Mouse (Mus musculus): ENCODE results near the gene Mpv17l2. TPM values are rescaled to one million over a fixed set of nuclear protein-coding genes. Genes with fewer than 3 reads are reported as not detected.

Mpv17l2 gene
- polyA plus RNA-seq, 1 experiment from 2014 or later, result 37.1 TPM

- no peaks in the 10 kb centered on the region for H3K36me3 ChIP-seq (ENCODE audit: control insufficient read depth, insufficient read depth, low read length)
- H3K4me3 ChIP-seq (ENCODE audit: low read length), result no peak overlapping the region
- no peak overlapping the region for H3K27ac ChIP-seq (ENCODE audit: low read length)
- no peaks in the 10 kb centered on the region; the same call in 1 of the 2 replicates for H3K4me1 ChIP-seq (replicated peaks; ENCODE audit: control insufficient read depth, insufficient read depth, low read length)
- no peaks in the 10 kb centered on the region for H3K9me3 ChIP-seq (ENCODE audit: control insufficient read depth, low read length)
- H3K27me3 ChIP-seq (ENCODE audit: control insufficient read depth, insufficient read depth, low read depth, low read length), result peaks cover 7% of the 10 kb centered on the region; the same call in 1 of the 2 replicates
- no peak overlapping the region for H3K4me2 ChIP-seq (ENCODE audit: low read depth, low read length)
- 78% methylated on average over 8 of the region's 8 CpGs for WGBS
- ATAC-seq (ENCODE audit: low read depth), result no peak
- H3K9ac ChIP-seq (ENCODE audit: low read length), result no peak overlapping the region
Measured at GRCm38 (mm10) chr8:70721601-70722000, 39.1 kb downstream of the Mpv17l2 start.

GRCm38 (mm10) chr8:70720739-70721138 lies 40.0 kb downstream of the Mpv17l2 start:
- Histone ChIP-seq H3K27me3 (ENCODE audit: control insufficient read depth, insufficient read depth, low read depth, low read length) (peaks cover 3% of the 10 kb centered on the region; the same call in 1 of the 2 replicates), H3K9me3 (ENCODE audit: control insufficient read depth, low read length) (no peaks in the 10 kb centered on the region), H3K9ac (ENCODE audit: low read length) (no peak overlapping the region), H3K36me3 (ENCODE audit: control insufficient read depth, insufficient read depth, low read length) (no peaks in the 10 kb centered on the region), H3K4me3 (ENCODE audit: low read length) (no peak overlapping the region), H3K27ac (ENCODE audit: low read length) (no peak overlapping the region), H3K4me2 (ENCODE audit: low read depth, low read length) (no peak overlapping the region), H3K4me1 (replicated peaks; ENCODE audit: control insufficient read depth, insufficient read depth, low read length) (no peaks in the 10 kb centered on the region; the same call in 1 of the 2 replicates)
- ATAC-seq (ENCODE audit: low read depth), result 0 out of 2 replicates have a peak, but pooled peaks have one; percentile 24
- WGBS, result 4% methylated on average over 3 of the region's 3 CpGs

DNA sequence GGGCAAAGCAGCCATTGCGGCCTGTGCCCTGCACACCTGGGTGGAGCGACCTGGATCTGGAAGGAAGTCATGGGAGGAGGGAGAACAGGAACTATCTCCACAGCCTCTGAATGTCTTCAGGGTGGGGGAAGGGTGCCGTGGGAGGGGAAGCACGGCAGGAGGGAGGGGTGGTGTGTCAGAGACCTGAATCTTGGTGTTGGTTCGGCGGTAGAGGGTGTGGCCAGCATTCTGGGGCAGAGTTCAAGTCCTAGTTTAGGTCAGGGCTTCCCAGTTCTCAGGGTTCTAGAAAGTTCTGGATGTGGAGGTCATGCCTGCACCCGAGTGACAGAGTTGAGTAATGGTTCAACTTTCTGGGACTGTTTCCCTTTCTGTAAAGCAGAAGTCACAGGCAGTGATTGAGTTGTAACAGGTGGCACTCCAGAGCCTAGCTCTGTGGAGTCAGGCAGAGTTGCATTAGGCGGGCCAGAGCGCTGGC lies 40.9 kb downstream of the Mpv17l2 start:
- ATAC-seq (ENCODE audit: low read depth), result no peak
- H3K27me3 ChIP-seq (ENCODE audit: control insufficient read depth, insufficient read depth, low read depth, low read length), result peaks cover 3% of the 10 kb centered on the region; the same call in 1 of the 2 replicates
- H3K4me3 ChIP-seq (ENCODE audit: low read length), result no peak overlapping the region
- H3K9ac ChIP-seq (ENCODE audit: low read length), result no peak overlapping the region
- 46% methylated on average over 9 of the region's 9 CpGs for WGBS
- no peak overlapping the region for H3K4me2 ChIP-seq (ENCODE audit: low read depth, low read length)
- H3K9me3 ChIP-seq (ENCODE audit: control insufficient read depth, low read length), result no peaks in the 10 kb centered on the region
- no peaks in the 10 kb centered on the region; the same call in 1 of the 2 replicates for H3K4me1 ChIP-seq (replicated peaks; ENCODE audit: control insufficient read depth, insufficient read depth, low read length)
- H3K27ac ChIP-seq (ENCODE audit: low read length), result no peak overlapping the region
- no peaks in the 10 kb centered on the region for H3K36me3 ChIP-seq (ENCODE audit: control insufficient read depth, insufficient read depth, low read length)

- no peaks in the 10 kb centered on the region for H3K4me1 ChIP-seq (replicated peaks; ENCODE audit: control insufficient read depth, insufficient read depth, low read length)
- H3K36me3 ChIP-seq (ENCODE audit: control insufficient read depth, insufficient read depth, low read length), result no peaks in the 10 kb centered on the region
- peaks cover 3% of the 10 kb centered on the region; the same call in 1 of the 2 replicates for H3K27me3 ChIP-seq (ENCODE audit: control insufficient read depth, insufficient read depth, low read depth, low read length)
- no peak within 1 kb of the TSS for H3K9ac ChIP-seq (ENCODE audit: low read length)
- H3K4me3 ChIP-seq (ENCODE audit: low read length), result no peak within 1 kb of the TSS
- 2% methylated on average over 18 of the region's 19 CpGs for WGBS
- H3K9me3 ChIP-seq (ENCODE audit: control insufficient read depth, low read length), result no peaks in the 10 kb centered on the region
- no peak within 1 kb of the TSS for H3K4me2 ChIP-seq (ENCODE audit: low read depth, low read length)
- no peak within 1 kb of the TSS for H3K27ac ChIP-seq (ENCODE audit: low read length)
- peak; percentile 37; the same call in 1 of the 2 replicates for ATAC-seq (ENCODE audit: low read depth)
Measured at GRCm38 (mm10) chr8:70718297-70718696, 42.4 kb downstream of the Mpv17l2 start, which contains the start of gene Gm3336. Gene Gm3336, plus strand, starts transcription at chr8:70718543.

DNA sequence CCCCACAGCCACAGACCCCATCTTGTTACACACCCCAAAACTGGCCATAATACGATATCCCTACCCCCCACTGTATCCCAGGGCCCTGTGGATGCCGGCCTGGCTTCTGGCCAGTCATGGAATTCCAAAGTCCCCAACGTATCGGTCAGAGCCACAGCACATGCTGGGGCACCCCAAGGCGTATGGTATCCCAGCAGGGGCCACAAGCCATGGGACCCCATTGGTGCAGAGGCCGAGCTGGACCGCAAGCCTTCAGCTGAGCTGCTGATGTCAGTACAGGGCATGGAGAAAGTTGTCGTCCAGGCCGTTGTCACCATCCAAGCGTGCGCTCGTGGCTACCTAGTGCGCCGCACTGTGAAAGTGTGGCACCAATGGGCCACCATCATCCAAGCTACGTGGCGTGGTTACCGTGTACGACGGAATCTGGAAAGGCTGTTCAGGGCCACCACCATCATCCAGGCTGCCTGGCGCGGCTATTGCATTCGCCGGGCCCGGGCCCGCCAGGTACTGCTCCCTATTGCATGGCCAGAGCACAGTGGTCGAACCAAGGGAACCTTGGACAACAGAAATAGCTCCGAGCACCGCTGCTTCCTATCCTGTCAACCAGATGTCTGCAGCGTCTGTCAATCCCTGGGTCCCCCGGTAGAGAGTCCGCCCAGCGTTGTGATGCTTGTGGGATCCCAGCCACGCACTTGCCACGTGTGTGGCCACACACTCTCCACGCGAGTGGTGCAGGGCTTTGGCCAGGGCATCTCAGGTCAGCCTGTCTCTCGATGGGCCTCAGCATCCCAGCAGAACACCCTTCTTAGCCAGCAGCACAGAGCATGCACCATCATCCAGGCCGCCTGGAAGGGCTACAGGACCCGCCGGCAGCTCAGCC lies 44.0 kb downstream of the Mpv17l2 start:
- no peaks in the 10 kb centered on the region for H3K4me1 ChIP-seq (replicated peaks; ENCODE audit: control insufficient read depth, insufficient read depth, low read length)
- H3K27ac ChIP-seq (ENCODE audit: low read length), result no peak overlapping the region
- H3K27me3 ChIP-seq (ENCODE audit: control insufficient read depth, insufficient read depth, low read depth, low read length), result peaks cover 3% of the 10 kb centered on the region; the same call in 1 of the 2 replicates
- no peak overlapping the region for H3K4me3 ChIP-seq (ENCODE audit: low read length)
- 77% methylated on average over 40 of the region's 40 CpGs for WGBS
- H3K36me3 ChIP-seq (ENCODE audit: control insufficient read depth, insufficient read depth, low read length), result no peaks in the 10 kb centered on the region
- no peak overlapping the region for H3K4me2 ChIP-seq (ENCODE audit: low read depth, low read length)
- H3K9me3 ChIP-seq (ENCODE audit: control insufficient read depth, low read length), result no peaks in the 10 kb centered on the region
- ATAC-seq (ENCODE audit: low read depth), result no peak
- H3K9ac ChIP-seq (ENCODE audit: low read length), result no peak overlapping the region

- Histone ChIP-seq H3K4me2 (ENCODE audit: low read depth, low read length) (no peak overlapping the region), H3K4me1 (replicated peaks; ENCODE audit: control insufficient read depth, insufficient read depth, low read length) (no peaks in the 10 kb centered on the region), H3K9ac (ENCODE audit: low read length) (no peak overlapping the region), H3K4me3 (ENCODE audit: low read length) (no peak overlapping the region), H3K36me3 (ENCODE audit: control insufficient read depth, insufficient read depth, low read length) (no peaks in the 10 kb centered on the region), H3K9me3 (ENCODE audit: control insufficient read depth, low read length) (no peaks in the 10 kb centered on the region), H3K27ac (ENCODE audit: low read length) (no peak overlapping the region), H3K27me3 (ENCODE audit: control insufficient read depth, insufficient read depth, low read depth, low read length) (peaks cover 3% of the 10 kb centered on the region; the same call in 1 of the 2 replicates)
- WGBS, result 56% methylated on average over 2 of the region's 2 CpGs
- no peak for ATAC-seq (ENCODE audit: low read depth)
Measured at GRCm38 (mm10) chr8:70715086-70715485, 45.7 kb downstream of the Mpv17l2 start.

- ATAC-seq (ENCODE audit: low read depth), result no peak
- no peak overlapping the region for H3K27ac ChIP-seq (ENCODE audit: low read length)
- no peak overlapping the region for H3K4me3 ChIP-seq (ENCODE audit: low read length)
- H3K9me3 ChIP-seq (ENCODE audit: control insufficient read depth, low read length), result no peaks in the 10 kb centered on the region
- 75% methylated on average over 7 of the region's 7 CpGs for WGBS
- H3K9ac ChIP-seq (ENCODE audit: low read length), result no peak overlapping the region
- H3K36me3 ChIP-seq (ENCODE audit: control insufficient read depth, insufficient read depth, low read length), result no peaks in the 10 kb centered on the region
- no peak overlapping the region for H3K4me2 ChIP-seq (ENCODE audit: low read depth, low read length)
- no peaks in the 10 kb centered on the region for H3K27me3 ChIP-seq (ENCODE audit: control insufficient read depth, insufficient read depth, low read depth, low read length)
- no peaks in the 10 kb centered on the region for H3K4me1 ChIP-seq (replicated peaks; ENCODE audit: control insufficient read depth, insufficient read depth, low read length)
Measured at GRCm38 (mm10) chr8:70713991-70714390, 46.8 kb downstream of the Mpv17l2 start.

DNA sequence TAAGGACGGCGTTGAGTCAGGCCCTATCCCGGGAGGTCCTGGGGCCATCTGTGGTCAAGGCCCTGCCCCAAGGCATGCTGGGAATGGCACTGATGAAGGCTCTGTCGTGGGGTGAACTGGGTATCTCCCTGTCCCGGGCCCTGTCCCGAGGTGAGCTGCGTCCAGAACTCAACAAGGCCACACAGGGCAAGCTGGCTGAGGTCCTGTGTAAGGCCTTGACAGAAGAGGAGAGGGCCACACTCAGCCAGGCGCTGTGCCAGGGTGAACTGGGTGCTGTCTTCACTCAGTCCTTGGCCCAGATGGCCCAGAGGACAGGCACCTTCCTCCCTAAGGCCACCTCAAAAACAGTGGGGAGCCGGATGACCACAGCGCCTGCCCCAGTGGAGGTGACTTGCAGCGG lies 49.7 kb downstream of the Mpv17l2 start:
- Histone ChIP-seq H3K27me3 (ENCODE audit: control insufficient read depth, insufficient read depth, low read depth, low read length) (no peaks in the 10 kb centered on the region), H3K36me3 (ENCODE audit: control insufficient read depth, insufficient read depth, low read length) (no peaks in the 10 kb centered on the region), H3K4me1 (replicated peaks; ENCODE audit: control insufficient read depth, insufficient read depth, low read length) (no peaks in the 10 kb centered on the region), H3K27ac (ENCODE audit: low read length) (no peak overlapping the region), H3K4me2 (ENCODE audit: low read depth, low read length) (no peak overlapping the region), H3K9me3 (ENCODE audit: control insufficient read depth, low read length) (no peaks in the 10 kb centered on the region), H3K4me3 (ENCODE audit: low read length) (no peak overlapping the region), H3K9ac (ENCODE audit: low read length) (no peak overlapping the region)
- WGBS, result 81% methylated on average over 11 of the region's 11 CpGs
- no peak for ATAC-seq (ENCODE audit: low read depth)

DNA sequence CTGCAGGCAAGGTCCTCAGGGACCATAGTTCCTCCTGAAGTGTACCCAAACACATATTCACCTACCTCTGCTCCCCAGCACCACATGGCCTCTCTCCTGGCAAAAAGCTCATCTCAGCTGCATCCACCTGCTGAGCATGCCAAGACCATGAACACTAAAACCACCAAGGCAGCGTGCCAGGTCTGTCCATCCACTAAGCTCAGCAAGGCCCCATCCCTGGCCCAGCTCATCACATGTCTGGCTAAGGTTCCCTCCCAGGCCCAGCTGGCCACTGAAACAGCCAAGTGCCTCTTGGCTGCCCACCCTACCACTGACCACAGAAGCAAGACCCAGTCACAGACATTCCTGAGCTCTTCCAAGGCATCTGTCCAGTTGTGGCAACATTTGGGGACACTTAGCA lies 50.5 kb downstream of the Mpv17l2 start:
- Histone ChIP-seq H3K4me3 (ENCODE audit: low read length) (no peak overlapping the region), H3K9ac (ENCODE audit: low read length) (no peak overlapping the region), H3K36me3 (ENCODE audit: control insufficient read depth, insufficient read depth, low read length) (no peaks in the 10 kb centered on the region), H3K4me1 (replicated peaks; ENCODE audit: control insufficient read depth, insufficient read depth, low read length) (no peaks in the 10 kb centered on the region), H3K27ac (ENCODE audit: low read length) (no peak overlapping the region), H3K27me3 (ENCODE audit: control insufficient read depth, insufficient read depth, low read depth, low read length) (no peaks in the 10 kb centered on the region), H3K9me3 (ENCODE audit: control insufficient read depth, low read length) (no peaks in the 10 kb centered on the region), H3K4me2 (ENCODE audit: low read depth, low read length) (no peak overlapping the region)
- WGBS, result 77% methylated on average over 1 of the region's 1 CpGs
- no peak for ATAC-seq (ENCODE audit: low read depth)
